Mouse (Mus musculus): ENCODE data around the gene Agtpbp1. TPM values are rescaled to one million over a fixed set of nuclear protein-coding genes. Genes with fewer than 3 reads are reported as not detected.

Gene Agtpbp1
- total RNA-seq, 2 experiments from 2014 or later: 143 to 166 TPM

DNA sequence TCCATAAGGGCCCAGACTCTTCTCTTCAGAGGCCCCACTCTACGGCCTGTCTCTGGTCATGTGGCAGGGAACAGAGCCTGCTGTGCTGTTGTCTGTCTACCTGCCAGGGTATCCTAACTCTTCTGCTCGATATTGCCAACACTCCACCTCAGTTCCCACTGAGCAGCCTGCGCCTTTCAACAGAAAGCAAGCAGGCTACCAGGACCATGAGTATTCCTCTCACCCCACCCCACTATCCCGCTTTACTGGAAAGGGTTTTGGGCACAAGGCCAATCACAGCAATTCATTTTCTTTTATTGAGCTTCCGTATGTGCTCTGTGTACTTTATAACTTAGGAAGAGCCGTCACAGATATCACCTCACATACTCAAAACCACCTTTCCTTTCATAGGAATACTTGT is 131.4 kb downstream of the Agtpbp1 start:
- no peak for DNase-seq (ENCODE audit: low spot score)
- intact Hi-C loops (cut with DNase I): no loop called here

DNA sequence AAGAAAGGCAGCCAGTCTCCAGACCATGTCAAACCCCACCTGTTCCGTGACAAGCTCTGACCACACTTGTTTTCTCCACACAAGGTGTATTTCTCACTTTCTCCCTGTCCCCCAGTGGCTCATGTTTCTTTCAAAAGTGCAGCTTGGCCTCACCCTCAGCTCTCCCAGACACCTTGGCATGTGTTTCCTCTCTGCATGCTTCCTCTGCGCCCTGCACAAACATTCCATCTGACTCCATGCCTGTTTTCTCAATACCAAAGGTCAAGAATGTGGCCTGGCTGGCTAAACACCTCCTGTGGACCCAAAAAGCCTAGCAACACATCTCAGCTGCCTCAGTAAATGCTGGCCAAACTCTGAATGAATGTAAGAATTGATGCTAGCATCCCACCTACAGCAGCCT is 132.0 kb downstream of the Agtpbp1 start:
- DNase-seq (ENCODE audit: low spot score): no peak
- intact Hi-C loops (cut with DNase I): no loop called here

DNA sequence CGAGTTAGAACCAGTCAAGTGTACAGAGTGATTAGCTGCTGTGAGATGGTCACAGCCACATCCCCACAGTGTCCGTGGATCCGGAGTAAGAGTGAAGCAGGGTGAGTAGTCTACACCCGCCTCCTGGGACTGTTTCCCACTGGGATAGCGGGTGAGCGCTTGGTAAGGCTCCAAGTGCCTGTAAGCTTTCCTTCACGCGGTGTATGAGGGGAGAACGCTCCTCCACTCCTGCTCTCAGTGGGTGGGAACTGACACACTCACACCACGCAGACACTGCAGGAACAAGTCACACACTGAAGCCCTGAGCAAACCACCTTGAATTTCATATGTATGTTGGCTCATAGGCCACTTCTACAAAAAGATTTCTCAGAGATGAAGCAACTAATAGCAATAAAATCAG is 134.2 kb downstream of the Agtpbp1 start:
- DNase-seq (ENCODE audit: low spot score): no peak
- intact Hi-C loops (cut with DNase I): no loop called here

DNA sequence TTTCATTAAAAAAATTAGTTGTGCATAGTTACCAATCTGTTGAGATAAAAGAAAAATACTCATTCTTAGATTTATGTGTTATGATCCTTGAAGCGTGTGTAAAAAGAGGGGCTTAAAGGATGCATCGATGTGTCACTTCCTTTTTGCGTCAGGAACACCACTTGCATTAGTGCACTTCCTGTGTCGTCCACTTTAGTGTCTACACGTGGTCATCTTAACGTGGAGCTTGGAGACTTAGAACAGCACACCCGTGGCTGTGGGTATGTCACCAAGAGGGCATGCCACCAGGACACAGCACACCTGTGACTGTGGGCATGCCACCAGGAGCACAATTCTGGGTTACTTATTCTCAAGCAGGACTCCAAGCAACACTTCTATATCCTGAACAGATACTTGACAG is 137.9 kb downstream of the Agtpbp1 start:
- no peak for DNase-seq (ENCODE audit: low spot score)
- intact Hi-C loops (cut with DNase I): no loop called here

DNA sequence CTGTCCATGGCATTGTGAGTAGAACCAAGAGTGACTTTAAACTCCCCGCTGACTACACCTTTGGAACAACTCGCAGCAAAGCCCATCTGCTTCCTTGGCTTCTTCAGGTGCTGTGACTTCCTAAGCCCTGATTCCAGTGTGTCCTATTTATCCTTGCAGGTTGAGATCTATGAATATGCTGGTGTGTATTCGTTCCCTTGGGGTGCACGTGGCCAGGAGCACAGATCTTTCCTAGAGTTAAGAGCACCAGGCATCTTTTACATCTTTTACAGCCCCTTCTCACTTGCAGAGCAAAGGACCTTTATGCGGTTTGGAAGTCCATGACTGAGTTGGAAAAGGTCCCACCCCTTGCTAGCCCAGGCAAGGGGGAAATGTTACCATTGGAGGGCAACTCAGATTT is 139.8 kb downstream of the Agtpbp1 start:
- DNase-seq (ENCODE audit: low spot score): no peak
- intact Hi-C loops (cut with DNase I): no loop called here

DNA sequence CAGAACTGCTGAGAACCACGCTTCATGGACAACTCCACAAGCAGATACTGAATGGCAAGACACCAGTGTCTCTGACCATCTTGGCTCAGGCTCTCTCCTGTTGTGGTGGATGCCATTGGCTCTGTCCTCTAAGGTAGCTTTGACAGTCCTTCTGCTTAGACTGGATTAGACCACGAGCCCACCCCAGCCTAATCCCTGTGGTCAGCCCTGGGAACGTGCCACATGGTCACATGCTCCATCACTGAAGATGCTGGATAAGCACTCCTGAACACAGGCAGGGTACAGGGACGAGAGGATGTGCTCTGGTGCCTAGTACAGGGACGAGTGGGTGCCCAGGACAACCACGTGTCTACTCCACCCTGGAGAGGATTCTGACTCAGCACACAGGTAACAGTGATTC is 140.7 kb downstream of the Agtpbp1 start:
- DNase-seq (ENCODE audit: low spot score): no peak
- intact Hi-C loops (cut with DNase I): no loop called here

DNA sequence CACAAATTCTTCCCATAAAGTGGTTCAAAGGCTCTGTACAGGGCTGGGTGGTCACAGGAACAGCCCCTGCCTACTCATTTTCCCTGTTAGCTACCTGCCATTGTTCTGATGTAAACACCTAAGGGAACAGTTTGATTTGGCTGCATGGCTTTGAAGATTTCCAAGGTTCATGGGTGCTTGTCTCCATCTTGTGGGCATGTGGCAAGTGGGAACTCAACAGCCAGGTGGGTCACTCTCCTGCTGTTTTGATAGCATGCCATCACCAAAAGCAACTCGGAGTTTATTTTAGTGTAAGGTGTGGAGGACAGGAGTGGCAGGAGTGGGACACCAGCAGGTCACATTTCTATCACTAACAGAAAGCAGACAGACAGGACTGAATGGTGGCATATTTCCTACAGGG is 145.3 kb downstream of the Agtpbp1 start:
- intact Hi-C loops (cut with DNase I): no loop called here
- no peak for DNase-seq (ENCODE audit: low spot score)

DNA sequence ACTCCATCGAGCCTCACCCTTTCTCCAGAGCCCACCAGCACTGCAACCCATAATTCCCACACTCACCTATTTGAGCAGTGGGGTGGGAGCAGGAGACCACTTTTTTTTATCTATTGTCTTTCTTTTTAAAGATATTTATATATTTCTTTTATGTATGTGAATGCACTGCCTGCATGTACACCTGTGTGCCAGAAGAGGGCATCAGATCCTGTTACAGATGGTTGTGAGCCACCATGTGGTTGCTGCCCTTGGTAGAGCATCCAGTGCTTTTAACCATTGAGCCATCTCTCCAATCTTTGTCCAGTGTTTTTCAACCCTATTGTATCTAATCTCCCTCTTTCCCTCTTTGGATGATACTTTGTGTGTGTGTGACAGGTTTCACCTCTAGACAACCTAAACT is 150.5 kb downstream of the Agtpbp1 start:
- no peak for DNase-seq (ENCODE audit: low spot score)
- intact Hi-C loops (cut with DNase I): no loop called here

DNA sequence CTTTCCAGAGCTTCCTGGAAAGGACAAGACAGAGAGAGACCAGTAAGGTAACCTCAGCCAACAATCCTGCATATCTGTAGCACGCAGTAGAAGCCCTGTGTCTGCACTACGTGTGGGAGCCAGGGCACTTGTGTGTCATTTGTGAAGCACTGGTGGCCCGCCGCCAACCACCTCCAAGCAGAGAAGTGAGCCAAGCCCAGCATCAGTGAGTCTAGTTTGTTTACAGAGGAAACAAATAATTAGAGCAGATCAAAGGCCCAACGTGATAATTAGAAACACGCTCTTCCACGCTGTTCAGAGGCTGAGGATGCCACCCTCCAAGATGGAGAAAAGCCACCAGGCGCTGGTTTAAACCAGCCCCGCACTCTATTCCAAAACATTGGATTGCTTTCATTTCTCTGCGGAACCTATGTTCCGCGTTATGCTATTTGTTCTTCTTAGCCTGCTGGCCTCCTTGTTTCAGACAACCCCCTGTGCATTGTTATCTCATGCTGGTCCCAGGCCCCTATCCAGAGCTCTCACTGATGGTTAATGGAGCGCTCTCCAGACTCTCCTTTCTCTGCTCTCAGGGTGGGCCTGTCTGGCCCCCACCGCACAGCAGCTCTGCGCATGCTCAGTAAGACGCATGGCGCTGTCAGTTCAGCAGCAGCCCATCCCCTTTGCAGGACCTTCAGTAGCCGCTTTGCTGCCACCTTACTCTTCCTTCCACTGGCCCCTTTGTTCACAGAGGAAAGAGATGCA is 153.7 kb downstream of the Agtpbp1 start:
- intact Hi-C loops (cut with DNase I): no loop called here
- DNase-seq (ENCODE audit: low spot score): no peak

DNA sequence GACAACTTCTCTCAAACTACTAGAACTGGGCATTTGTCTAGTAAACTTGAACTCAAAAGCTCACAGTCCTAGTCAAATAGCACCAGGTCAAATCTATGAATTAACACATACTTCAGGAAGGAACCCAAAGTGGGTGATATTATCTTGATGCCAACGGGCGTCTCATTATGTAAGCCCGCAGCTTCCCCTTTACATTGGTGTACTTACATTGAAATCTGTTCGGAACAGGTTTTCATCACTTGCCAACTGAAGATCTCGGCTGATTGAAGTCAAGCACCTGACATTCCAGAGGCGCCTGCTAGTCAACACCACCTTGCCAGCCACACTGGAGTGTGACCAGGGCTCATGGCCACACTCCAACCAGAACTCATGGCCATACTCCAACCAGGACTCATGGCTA is 155.7 kb downstream of the Agtpbp1 start:
- no peak for DNase-seq (ENCODE audit: low spot score)

DNA sequence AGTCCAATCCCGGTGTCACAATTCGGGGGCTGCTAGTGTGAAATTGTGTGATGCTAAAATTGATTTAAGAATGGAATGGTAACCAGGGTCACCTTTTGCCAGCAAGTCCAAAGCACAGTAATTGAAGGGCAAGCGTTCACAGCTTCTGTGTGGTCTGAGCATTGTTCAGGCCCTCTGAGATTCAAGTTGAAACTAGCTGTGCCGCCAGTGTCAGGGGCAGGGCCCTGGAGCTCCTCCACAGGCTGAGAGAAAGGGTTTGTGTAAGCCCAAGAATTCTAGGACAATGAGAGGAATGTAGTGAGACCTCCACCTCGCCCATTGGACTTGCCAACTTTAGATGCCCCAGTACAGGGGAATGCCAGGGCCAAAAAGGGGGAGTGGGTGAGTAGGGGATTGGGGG is 161.2 kb downstream of the Agtpbp1 start:
- DNase-seq (ENCODE audit: low spot score): no peak
- intact Hi-C loops (cut with DNase I): no loop called here

More for the DNA sequence above, 155.7 kb downstream of the Agtpbp1 start:
- intact Hi-C loops (cut with DNase I): no loop called here

DNA sequence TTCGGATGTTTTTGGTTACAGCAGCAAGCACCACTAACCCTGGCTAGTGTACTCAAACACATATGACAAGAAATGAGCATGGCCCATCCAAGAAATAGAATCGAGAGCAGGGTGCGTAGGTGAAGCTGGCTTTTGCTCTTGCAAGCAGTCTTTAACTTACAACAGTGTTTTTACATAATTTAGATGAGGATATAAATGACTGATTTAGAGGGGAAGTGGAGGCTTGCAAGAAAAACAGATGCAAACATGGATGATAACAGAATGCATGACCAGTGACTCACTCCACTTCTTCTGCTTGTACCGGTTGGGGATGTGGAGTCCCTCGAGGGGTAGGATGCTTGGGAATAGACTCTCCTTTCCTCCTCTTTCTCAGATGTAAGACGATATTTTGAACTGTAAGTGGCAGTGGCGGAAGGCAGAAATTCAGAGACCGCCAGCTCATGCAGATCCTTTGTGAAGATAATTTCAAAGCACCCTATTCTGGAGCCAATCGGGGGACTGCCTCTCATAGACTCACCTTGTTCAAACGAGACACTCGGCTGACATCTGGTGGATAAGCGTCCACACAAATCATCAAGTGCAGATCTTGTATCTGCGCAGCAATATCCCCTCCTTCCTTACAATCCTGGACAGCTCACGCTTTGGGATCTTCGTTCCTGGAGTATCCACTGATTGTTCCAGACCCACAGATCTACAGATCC is 168.3 kb downstream of the Agtpbp1 start:
- intact Hi-C loops (cut with DNase I): no loop called here
- DNase-seq (ENCODE audit: low spot score): no peak

DNA sequence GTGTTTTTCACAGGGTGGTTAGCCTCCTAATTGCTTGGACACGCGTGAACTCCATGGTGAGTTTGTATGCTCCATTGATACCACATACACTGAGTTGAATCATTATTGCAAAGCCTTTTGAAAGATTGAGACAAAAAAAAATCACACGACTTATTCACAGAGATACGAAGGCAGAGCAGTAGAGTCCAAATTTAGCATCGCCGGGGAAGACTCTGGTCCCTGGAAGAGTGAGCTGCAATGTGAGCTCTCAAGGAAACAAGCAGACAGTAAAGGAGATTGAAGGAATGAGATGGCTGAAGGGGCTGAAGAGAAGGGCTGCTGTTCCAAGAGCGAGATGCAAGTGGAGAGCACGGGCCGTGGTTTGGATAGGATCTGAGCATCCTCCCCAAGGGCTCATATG is 171.1 kb downstream of the Agtpbp1 start:
- DNase-seq (ENCODE audit: low spot score): no peak
- intact Hi-C loops (cut with DNase I): no loop called here

DNA sequence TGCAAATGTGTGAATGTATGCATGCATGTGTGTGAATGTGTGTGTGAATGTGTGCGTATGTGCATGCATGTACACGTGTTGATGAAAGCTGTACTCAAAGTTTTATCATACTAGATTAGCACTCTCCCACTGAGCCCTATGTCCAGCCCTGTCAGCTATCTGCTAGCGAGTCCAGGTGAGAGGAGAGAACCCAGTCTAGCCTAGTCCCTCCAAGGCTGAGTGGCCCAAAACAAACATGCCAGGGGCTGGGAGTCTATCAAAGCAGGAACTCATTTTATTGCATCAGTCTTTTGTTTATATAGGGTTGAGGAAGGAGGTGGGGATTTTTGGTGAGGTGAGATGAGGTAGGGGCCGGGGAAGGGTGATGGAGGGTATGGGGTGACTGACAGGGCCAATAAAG is 172.4 kb downstream of the Agtpbp1 start:
- DNase-seq (ENCODE audit: low spot score): no peak
- intact Hi-C loops (cut with DNase I): no loop called here

DNA sequence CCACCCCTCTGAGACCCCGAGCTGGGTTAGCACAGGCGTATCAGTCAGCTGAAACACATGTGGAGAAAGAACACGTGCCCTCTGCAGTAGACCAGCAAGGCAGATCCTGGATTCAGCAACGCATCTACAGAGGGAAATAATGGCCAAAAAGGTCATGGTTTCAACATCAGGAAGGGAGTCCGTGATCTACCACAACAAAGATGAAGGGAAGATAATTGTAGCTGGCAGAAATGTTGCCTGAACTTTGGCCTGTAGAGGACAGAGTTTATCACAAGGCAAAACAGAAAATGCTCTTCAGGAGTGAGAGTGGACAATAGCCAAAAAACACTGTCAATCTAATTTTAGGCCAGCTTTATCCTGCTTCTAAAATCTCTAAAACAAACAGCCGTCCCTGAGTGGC is 177.8 kb downstream of the Agtpbp1 start:
- intact Hi-C loops (cut with DNase I): no loop called here
- DNase-seq (ENCODE audit: low spot score): no peak

DNA sequence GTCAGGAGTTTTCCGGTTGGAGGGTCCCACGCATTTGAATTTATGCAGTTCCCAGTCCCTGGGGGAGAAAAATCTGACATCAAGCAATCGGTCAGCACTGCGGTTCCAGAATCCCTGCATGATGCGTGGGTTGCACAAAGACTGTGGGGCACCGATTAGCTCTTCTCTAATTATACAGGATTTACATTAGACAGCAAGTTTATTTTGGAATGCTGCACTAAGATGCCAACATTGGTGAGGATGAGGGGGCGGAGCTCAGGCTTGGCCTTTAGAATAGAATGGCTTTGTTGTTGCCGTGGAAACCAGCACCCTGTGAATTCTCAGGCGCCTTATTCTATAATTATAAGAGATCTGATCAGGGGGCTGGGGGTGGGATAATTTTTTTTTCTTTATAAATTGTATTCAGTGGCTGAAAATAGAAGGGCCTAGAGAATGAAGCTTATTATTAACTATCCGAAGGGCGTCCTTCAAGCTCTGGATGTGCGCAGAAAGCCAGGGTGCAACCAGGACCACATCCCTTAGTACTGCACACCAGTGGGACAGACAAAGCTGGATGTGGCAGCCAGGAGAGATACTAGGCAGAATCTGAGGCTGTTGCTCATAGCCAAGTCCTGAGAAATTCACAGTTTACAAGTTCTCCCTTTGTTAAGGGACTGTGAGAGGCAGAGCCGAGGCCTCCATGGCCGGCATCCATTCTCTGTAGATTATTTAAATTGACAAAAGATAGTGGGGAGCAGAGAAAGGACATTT is 182.8 kb downstream of the Agtpbp1 start:
- intact Hi-C loops (cut with DNase I): no loop called here
- DNase-seq (ENCODE audit: low spot score): no peak

DNA sequence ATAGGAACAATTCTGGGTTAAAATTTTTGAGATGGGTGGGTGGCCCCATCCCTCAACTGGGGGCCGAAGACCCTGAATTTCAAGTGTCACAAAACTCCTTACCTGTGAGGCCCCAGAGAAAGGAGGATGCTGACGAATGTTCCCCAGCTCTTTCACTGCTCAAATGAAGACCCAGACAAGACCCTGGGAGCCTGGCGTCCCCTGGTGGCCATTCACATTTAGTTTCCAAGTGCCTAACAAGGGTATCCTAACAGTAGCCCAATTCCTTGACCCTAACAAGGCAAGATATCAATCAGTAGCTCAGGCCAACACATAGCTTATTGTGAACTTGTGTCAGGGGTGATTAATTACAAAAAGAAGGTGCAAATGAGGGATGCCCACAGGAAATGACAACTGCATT is 187.5 kb downstream of the Agtpbp1 start:
- intact Hi-C loops (cut with DNase I): loop anchor here (2.0 to 5.0 kb wide), 2 partner anchors 590 to 761 kb away; partner anchors contain the start of gene Ntrk2
- no peak for DNase-seq (ENCODE audit: low spot score)

Data from heart, postnatal 25 days (tissue).